Mouse (Mus musculus): ENCODE data around the gene Cdkn2b.

The Cdkn2b gene

GRCm38 (mm10) chr4:89289028-89289427, 21.8 kb downstream of the Cdkn2b start:
- DNase-seq (ENCODE audit: low spot score in 2 of 2), result no peak

GRCm38 (mm10) chr4:89286566-89286965, 24.3 kb downstream of the Cdkn2b start:
- DNase-seq (ENCODE audit: low spot score in 2 of 2), result no peak

- no peak for DNase-seq (ENCODE audit: low spot score in 2 of 2)
These were observed 25.2 kb downstream of the Cdkn2b start for GRCm38 (mm10) chr4:89285688-89286087.

- no peak for DNase-seq (ENCODE audit: low spot score in 2 of 2)
These were observed 28.2 kb downstream of the Cdkn2b start for GRCm38 (mm10) chr4:89282661-89283060.

- no peak for DNase-seq (ENCODE audit: low spot score in 2 of 2)
These were observed 28.7 kb downstream of the Cdkn2b start for GRCm38 (mm10) chr4:89282036-89282566.

GRCm38 (mm10) chr4:89281236-89281635, 29.6 kb downstream of the Cdkn2b start:
- no peak for DNase-seq (ENCODE audit: low spot score in 2 of 2)

- DNase-seq (ENCODE audit: low spot score in 2 of 2), result no peak
These were observed 31.2 kb downstream of the Cdkn2b start for GRCm38 (mm10) chr4:89279641-89280040.

GRCm38 (mm10) chr4:89277381-89277940, 33.4 kb downstream of the Cdkn2b start:
- DNase-seq (ENCODE audit: low spot score in 2 of 2), result no peak

GRCm38 (mm10) chr4:89276669-89277219, 34.1 kb downstream of the Cdkn2b start:
- DNase-seq (ENCODE audit: low spot score in 2 of 2), result no peak

- no peak for DNase-seq (ENCODE audit: low spot score in 2 of 2)
These were observed 34.8 kb downstream of the Cdkn2b start for GRCm38 (mm10) chr4:89275811-89276584.

- DNase-seq (ENCODE audit: low spot score in 2 of 2), result no peak
These were observed 35.9 kb downstream of the Cdkn2b start for GRCm38 (mm10) chr4:89274829-89275548.

- no peak for DNase-seq (ENCODE audit: low spot score in 2 of 2)
These were observed 36.8 kb downstream of the Cdkn2b start for GRCm38 (mm10) chr4:89274006-89274405.

GRCm38 (mm10) chr4:89273585-89273984, 37.3 kb downstream of the Cdkn2b start:
- no peak for DNase-seq (ENCODE audit: low spot score in 2 of 2)

GRCm38 (mm10) chr4:89272961-89273540, 37.8 kb downstream of the Cdkn2b start:
- DNase-seq (ENCODE audit: low spot score in 2 of 2), result no peak

GRCm38 (mm10) chr4:89272101-89272718, 38.6 kb downstream of the Cdkn2b start:
- no peak for DNase-seq (ENCODE audit: low spot score in 2 of 2)

- no peak for DNase-seq (ENCODE audit: low spot score in 2 of 2)
These were observed 53.1 kb downstream of the Cdkn2b start for GRCm38 (mm10) chr4:89257768-89258167.
